Mouse (Mus musculus) adrenal gland, adult 18-20 months (tissue): ENCODE data around the gene Bnip3. TPM values are rescaled to one million over a fixed set of nuclear protein-coding genes. Genes with fewer than 3 reads are reported as not detected.

Experiments used
- DNase-seq, 2 experiments: peaks; one replicate each; pipeline ENCODE4 v3.0.0; 2021 to 2022; ENCODE audit warnings: low spot score in 2 of 2
- total RNA-seq, 2 experiments: library from RNA; stranded (reverse); gene quantifications; 1 replicate in 1 of 2; 2 replicates in 1 of 2; pipeline ENCODE4 v1.2.3; 2021

Gene Bnip3
- total RNA-seq, 2 experiments from 2014 or later = 143 to 261 TPM

- peak; percentile 96 to 98 for DNase-seq
Measured at GRCm38 (mm10) chr7:138845544-138846391, 63.6 kb downstream of the Bnip3 start, which contains the start of the genes Ppp2r2d and Mapk1ip1. Ppp2r2d (plus strand) TSS chr7:138846079. Mapk1ip1 (minus strand) TSS chr7:138846273.

- DNase-seq = no peak
Measured at GRCm38 (mm10) chr7:138845111-138845510, 64.2 kb downstream of the Bnip3 start.

- DNase-seq = no peak
Measured at GRCm38 (mm10) chr7:138843421-138843820, 65.9 kb downstream of the Bnip3 start.

- no peak for DNase-seq
Measured at GRCm38 (mm10) chr7:138841436-138842151, 67.7 kb downstream of the Bnip3 start.

Other genes starting within 250 kb of the Bnip3 start
- gene Ppp2r2d, start 63.4 kb downstream of the Bnip3 start, total RNA-seq = 10 to 100 TPM; 75.1 to 76.9 TPM
- gene Mapk1ip1, start 63.2 kb downstream of the Bnip3 start, total RNA-seq = 10 to 100 TPM; 18.7 to 25.4 TPM
- 1 to 10 TPM; 4.4 to 5.4 TPM for gene Jakmip3, start 31.2 kb upstream of the Bnip3 start, total RNA-seq
- gene Dpysl4, start 176.5 kb upstream of the Bnip3 start, total RNA-seq = under 1 TPM; 0.22 to 0.70 TPM